Mouse (Mus musculus) lung, adult 2 months (tissue): ENCODE data around the gene Tnfsf15.

Experiments
- CTCF ChIP-seq: fragments of 200-500 bp; IDR thresholded peaks from 2 replicates; pipeline ENCODE4 v1.5.1; 2011; ENCODE audit warnings: mild to moderate bottlenecking, low read length, control low read depth; ENCODE audit not compliant: insufficient read depth
- POLR2A ChIP-seq: fragments of 200-500 bp; IDR thresholded peaks from 2 replicates; pipeline ENCODE4 v1.6.1; 2011; ENCODE audit warnings: low read depth, mild to moderate bottlenecking, control low read depth, low read length, borderline replicate concordance; ENCODE audit errors: extremely low read depth

DNA sequence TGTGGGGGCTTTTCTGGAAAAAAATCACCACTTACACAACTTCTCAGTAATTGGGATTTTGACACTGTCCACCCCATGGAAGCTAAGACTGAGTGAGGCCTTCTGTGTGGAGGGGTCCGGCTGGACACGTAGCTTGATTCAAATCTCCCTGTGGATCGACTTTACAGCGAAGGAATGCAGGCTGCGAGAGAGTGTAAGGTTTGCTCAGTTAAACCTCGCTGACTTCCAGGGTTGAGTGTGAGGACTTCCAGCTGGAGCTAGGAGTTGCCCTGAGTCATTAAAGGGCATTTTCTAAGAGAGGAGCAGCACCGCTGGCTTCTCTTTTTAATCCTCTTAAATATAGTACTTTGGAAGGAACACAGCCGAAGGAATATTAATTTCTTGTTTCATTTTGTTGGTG lies 57.5 kb downstream of the Tnfsf15 start:
- no peak for TF ChIP-seq CTCF
- no peak for TF ChIP-seq POLR2A
